Mouse (Mus musculus): ENCODE data around the gene Bend6.
A peak's percentile ranks its signal among the peaks of the same experiment; 100 is the strongest.
"Not testable (repeated sequence)": the region's sequence is repeated elsewhere in the genome, so short reads cannot be mapped to it uniquely, and the experiment has no call there.

Gene Bend6

DNA sequence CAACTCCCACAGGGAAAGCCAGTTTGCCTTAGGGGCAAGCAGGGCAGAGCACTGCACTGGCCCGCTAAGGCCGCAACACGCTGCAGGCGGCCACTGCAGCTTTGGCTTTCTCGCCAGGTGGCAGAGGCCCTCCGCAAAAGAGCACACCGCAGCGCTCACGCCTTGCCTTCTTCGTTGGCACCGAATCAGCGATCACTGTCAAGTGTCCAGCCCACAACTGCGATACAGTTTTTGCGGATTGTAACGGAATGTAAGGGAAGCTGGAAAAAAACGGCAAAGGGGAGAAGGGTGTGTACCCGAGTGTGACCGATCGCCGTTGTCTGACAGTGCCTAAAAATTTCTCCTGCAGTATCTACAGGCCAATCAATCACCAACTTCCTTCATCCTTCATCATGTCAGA, 689 bp downstream of the Bend6 start:
- DNase-seq (ENCODE audit: low spot score in 2 of 2), result no peak

DNA sequence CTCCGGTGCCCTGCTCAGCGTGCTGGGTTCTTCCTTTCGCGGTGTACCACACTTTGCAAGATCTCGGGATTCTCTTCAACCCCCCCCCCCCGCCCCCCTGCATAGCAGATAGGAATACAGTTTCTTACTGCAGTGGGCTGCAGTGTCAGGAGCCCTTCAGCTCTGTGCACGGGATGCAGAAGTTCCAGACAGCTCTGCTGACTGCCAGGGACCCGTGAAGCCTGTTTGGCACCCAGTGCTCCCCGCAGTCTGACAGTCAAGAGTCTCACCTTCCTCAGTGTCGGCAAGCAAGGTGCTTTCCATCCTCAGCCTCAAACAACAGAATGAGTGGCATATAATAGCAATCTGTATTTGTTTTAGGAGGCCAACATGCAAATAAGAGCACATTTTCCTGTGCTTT, 1.4 kb downstream of the Bend6 start:
- no peak for DNase-seq (ENCODE audit: low spot score in 2 of 2)

DNA sequence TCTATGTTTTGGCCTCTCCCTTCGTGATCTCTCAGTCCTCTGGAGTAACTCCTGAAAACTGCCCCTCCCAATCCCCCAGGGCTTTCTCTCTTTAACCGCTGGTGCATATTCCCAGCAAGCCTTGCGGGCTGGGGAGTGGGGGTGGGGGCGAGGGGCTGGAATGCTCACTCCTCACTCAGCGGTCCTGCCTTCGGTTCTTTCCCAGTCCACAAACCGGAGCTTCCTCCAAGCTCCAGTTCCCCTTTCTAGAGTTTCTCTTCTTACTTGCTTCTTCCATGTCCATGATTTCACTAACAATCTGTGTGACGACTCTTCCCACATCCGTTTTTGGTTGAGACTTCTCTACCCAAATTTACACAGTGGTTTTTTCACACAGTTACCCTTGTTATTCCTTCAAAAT, 4.0 kb downstream of the Bend6 start:
- no peak for DNase-seq (ENCODE audit: low spot score in 2 of 2)

DNA sequence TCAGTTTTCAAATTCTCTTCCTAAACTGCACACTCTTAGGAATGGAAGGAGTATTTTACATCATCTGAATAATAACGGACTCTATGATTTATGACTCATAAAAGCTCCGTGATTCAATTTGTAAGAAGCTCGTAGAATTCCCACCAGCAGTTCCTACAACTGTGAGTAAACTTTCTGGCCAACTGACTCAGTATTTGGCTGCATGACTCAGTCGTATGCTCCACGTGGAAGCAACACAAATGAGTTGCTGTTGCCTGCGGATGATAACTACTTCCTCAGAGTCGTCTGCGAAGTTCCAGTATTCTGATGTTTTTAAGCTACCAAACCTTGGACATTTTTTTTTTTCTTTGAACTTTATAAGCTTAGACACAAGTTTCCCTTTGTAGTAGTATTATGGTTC, 7.4 kb downstream of the Bend6 start:
- DNase-seq (ENCODE audit: low spot score in 2 of 2), result no peak

DNA sequence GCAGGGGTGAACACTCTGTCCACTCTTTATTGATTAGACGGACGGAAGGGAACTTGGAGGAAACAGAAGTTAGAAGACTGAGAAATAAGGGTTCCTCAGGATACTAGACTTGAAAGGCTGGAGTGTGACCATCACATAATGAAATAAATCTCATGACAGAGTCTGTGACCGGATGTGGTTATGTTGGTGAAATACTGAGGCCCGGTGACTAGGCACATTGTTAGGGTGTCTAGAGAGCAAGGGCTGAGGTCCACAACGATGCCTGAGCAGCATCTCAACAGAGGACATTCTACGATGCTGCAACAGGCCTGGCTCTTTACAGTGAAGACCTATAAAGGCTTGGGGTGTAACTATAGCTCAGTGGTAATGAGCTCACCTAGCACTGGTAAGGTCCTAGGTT, 9.2 kb downstream of the Bend6 start:
- no peak for DNase-seq (ENCODE audit: low spot score in 2 of 2)

DNA sequence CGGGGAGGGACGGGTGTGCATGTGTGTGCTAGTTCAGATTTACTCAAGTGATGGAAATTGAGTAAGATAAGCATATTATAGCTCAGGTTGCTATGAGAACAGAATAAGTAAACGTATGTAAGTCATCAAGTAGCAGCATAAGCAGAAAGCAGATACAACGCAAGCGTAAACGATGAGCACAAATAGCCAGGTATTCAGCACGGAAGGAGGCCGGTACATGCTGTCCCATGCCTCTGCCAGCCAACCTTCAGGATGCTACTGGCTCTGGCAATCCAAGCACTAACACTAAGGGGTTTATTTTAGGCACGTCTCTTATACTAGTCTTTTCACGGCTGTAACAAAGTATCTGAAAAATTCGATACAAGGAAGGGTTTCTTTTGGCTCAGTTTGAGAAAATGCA, 10.2 kb downstream of the Bend6 start:
- DNase-seq (ENCODE audit: low spot score in 2 of 2), result no peak

DNA sequence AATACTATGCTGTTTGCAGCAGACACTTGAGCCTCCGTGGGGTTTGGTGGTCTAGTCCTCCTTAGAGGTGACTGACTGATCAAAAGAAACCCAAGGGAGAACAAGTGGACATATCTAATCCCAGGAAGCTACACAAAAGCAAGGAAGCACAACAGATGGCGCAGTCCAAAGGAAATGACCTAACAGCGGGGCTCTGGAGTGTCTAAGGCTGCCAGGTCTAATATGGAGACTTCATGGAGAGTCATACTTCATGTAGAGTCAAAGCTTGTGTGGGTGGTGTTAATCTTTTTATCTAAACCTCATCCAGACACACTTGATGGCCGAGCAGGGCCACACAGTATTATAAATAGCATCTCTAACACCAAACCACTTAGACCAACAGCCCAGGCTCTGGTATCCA, 10.9 kb downstream of the Bend6 start:
- no peak for DNase-seq (ENCODE audit: low spot score in 2 of 2)

DNA sequence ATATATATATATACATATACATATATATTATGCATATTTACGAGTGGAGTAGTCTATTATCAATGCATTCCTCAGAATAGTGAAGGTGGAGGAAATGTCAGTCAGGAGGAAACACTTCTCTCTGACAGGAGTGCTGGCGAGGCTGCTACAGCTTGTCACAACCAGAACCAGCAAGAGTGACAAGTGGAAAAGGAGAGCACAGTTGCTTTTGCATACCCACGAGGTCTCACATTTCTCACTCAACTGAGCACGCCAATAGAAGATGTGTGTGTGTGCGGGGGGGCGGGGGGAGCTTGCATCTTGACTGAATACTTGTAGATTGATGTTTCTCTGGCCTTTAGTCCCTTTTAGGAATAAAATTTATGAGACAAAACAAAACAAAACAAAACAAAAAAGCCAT, 11.5 kb downstream of the Bend6 start:
- no peak for DNase-seq (ENCODE audit: low spot score in 2 of 2)

DNA sequence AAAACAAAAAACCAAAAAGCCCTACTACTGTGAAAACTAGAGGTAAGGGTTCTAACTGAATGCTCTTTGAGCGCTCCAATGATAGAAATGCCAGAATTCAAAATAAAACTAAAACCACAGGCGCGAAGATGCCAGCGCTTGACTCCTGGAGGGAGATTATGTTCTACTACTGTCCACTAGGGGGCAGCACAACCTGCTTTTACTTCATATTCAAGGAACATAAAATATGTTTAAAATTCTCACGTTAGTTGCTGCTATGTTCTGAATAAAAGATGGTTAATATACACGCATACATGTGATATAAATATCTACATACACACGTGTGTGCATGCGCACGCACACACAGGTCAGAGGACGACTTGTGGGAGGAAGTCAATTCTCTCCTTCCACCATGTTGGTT, 14.8 kb downstream of the Bend6 start:
- peak; percentile 11 to 62 for DNase-seq (ENCODE audit: low spot score in 2 of 2)

DNA sequence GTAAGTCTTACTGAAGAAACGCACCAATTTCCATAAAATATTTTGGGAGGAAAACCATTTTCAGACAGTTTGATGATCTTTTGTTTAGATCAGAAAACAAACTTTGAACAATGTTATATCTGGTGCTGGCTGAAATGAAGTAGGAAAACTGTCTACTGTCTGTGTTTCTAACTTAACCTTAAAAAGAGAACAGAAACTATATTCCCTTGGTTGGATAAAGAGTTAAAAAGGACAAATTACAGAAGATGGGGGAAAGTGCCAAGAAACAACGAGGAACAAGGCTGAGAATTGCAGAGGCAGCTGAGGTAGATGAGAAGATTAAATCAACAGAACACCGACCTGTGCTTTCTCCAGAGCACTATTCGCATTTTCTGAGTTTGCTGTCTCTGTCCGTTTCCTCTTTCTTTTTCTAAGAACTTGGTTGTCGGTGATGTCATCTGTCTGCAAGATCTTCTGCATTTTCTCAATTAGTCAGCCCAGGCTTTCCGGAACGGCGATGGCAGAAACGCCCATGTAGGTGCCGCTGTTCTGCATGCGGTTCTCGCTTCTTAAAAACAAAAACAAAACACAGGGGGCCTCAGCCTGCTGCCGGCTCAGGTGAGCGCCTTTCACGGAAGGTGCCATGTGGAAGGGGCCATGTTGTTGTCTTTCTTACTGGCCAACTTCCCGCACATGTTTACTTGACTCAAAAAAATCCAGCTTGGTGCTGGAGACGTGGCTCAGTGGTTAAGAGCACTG, 24.3 kb downstream of the Bend6 start:
- DNase-seq (ENCODE audit: low spot score in 2 of 2), result peak; percentile 8 to 57

DNA sequence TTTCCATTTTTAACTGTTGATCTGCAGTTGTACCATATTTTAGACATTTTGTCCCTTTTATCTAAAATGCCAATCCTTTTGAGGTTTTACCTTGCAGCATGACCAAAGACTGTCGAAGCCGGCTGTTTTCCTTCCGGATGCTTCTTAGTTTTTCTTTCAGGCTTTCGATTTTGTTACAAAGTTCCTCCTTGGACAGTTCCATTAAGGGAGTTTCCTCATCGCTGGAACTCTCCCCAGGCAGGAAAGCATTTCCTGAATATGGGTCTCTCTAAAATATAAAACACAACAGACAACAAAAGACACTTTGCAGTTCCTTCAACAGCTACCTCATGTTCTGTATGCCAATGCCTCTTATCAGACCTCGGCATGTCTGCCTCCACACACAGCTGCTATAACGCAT, 29.4 kb downstream of the Bend6 start:
- DNase-seq (ENCODE audit: low spot score in 2 of 2), result no peak

DNA sequence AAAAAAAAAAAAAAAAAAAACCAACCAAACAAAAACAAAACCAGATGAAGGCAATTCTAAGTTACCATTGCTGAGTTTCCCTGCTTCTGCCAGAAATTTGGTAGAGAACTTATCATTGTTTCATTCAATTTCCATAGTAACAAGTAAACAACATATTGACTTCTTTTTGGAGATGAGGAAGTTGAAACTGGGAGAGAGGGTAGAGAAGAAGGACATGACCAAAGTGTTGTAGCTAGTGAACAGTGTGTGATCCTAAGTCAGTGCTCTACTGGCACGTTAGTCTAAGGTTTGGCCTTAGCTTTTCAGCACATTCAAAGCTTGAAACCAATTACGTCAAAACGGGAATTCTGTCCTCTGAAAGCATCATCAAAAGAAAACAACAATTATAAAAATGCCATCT, 31.2 kb downstream of the Bend6 start:
- no peak for DNase-seq (ENCODE audit: low spot score in 2 of 2)

DNA sequence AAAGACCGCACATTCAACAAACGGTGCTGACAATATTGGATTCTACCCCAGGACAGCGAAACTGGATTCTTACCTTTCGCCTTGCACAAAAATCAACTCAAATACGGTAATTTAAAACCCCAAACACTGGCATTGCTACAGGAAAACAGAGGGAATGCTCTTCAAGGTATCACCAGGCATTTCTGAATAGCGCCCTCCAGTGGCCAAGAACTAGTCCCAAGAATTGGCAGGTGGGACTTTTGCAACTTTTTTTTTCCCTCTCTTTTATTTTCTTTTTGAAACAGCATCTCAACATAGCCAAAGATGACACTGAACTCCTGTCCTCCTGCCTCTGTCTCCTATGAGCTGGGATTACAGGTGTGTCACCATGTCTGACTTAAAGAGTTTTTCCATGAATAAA, 31.9 kb downstream of the Bend6 start:
- peak in 1 of 2 experiments; percentile 49 for DNase-seq (ENCODE audit: low spot score in 2 of 2)

DNA sequence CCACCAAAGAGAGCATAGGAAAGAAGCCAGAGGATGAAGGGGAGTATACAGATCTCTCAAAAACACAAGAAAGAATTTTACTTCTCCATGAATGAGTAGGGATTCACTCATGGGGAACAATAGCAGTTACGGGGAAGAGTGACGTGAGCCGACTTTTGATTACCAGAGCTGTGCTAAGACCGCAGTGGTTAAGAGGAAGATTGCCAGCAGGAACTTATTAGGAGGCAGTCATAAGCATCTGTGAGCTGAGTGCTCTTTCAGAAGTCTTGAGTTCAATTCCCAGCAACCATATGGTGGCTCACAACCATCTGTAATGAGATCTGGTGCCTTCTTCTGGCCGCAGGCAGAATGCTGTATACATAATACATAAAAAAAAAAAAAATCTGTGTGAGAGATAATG, 34.1 kb downstream of the Bend6 start:
- DNase-seq (ENCODE audit: low spot score in 2 of 2), result no peak

DNA sequence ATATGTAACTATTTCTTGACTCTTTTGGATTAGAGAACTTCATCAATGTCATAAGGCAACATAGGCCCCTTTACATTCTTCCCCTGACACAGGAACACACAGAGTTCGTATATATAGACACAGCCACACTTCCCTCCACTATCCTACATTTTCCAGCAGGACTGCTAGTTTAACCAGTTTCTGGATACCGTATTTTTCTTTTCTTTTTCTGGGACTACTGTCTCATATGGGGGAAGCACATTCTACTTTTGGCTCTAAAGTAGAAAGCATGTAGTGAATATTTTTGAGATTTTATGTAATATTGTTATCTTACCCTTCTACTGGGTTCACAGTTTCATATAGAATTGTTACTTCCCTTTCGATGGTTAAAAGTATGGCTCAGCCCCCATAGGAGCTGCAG, 38.2 kb downstream of the Bend6 start:
- no peak for DNase-seq (ENCODE audit: low spot score in 2 of 2)

DNA sequence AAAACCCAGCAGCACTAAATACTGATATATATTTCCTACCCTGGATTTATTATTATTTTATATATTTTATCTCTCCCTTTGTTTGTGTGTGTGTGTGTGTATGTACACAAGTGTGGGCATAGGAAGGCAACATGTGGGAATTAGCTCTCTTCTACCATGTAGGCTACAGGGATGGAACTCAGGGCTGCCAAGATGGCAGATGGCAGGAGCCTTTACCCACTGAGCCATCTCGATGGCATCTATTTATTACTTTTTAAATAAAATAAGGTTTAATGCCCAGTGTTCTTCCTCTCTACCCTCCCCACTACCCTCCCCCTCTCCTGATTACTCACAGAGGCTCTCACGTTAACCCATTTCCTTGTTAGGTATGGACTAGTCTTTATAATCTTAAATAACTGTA, 38.6 kb downstream of the Bend6 start:
- no peak for DNase-seq (ENCODE audit: low spot score in 2 of 2)

DNA sequence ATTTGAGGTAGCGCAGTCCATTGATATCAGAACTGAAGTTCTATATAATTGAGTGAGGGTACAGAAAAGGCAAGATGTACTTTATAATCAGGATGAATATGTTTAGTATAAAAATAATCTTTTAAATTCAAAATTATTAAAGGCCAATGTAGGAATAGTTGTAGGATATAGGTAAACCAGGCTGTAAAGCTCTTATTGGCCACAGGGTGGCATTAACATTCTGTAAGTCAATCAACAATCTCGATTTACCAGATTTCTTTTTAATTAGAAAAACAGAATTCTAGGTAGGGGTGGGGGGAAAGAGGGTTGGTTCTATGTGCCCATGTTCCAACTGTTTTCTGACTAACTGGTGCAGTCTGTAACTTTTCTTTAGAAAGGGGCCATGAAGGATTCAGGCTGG, 60.8 kb downstream of the Bend6 start:
- DNase-seq (ENCODE audit: low spot score in 2 of 2), result no peak

DNA sequence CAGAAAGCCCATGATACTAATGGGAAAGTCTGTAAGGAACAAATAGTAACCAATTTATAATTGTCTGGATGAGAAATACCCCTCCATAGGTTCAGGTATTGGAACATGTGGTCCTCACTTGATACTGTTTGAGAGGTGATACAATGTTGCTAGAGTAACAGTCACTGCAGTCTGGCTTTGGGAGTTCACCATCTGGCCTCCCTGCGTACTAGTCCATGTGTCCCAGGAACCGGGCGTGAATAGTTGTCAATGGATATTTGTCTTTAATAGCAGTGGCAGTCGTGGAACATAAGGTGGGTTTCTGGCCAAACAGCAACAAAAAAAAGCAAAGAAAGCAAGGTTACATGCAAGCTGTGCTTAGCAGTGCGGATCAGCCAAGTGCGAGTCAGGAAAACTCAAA, 63.8 kb downstream of the Bend6 start:
- no peak for DNase-seq (ENCODE audit: low spot score in 2 of 2)

DNA sequence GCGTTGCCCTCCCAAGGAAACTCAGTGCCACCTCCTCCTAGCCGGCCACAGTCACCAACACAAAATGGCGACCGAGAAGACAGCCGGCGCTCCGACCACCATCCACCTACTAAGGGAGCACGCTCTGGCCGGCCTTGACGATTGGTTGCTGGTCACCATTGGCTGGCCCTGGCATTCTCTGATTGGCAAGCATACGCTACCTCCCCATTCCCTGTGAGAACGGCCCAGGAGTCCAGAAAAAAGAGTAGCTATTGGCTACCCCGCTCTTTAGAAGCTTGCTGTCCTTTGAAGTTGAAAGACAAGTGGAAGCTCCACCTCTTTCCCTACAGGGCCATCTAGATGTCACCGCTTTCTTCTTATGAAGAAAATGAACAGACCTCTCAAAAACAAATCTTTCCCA, 68.7 kb downstream of the Bend6 start:
- DNase-seq (ENCODE audit: low spot score in 2 of 2), result not testable (repeated sequence)

DNA sequence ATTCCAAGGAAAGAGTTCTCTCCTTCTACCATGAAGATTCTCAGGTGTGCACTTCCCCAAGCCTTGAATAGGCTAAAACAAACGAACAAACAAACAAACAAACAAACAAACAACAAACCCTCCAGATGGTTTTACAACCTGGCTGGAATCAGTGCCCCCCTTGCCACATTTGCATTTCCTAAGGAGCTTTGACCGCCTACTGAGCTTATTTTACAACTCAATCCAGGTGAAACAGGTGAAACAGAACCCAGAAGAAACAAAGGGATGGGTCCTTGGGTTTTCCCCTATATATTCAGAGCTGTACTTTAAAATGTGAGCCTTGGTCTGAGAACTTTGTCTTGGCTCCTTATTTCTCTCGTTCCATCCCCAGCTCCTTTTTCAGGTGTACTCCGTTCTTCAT, 77.0 kb downstream of the Bend6 start:
- DNase-seq (ENCODE audit: low spot score in 2 of 2), result no peak

DNA sequence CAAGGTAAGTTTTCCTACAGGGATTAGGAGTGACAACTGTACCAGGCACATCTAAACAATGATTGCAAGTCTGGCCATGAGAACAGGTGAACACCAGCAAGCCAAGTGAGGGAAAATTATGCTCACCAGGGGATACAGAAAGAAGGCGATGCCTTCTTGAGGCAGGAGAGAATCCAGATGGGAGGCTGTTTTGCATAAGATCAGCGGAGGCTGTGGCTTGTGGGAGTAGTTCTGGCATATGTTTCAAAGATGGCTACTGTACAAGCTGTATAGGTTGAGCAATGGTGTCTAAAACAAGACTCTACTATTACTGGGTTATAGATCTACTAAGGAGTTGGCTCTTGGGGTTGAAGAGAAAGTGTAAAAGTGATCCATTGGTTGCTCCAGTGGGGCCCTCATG, 89.7 kb downstream of the Bend6 start:
- DNase-seq (ENCODE audit: low spot score in 2 of 2), result no peak

DNA sequence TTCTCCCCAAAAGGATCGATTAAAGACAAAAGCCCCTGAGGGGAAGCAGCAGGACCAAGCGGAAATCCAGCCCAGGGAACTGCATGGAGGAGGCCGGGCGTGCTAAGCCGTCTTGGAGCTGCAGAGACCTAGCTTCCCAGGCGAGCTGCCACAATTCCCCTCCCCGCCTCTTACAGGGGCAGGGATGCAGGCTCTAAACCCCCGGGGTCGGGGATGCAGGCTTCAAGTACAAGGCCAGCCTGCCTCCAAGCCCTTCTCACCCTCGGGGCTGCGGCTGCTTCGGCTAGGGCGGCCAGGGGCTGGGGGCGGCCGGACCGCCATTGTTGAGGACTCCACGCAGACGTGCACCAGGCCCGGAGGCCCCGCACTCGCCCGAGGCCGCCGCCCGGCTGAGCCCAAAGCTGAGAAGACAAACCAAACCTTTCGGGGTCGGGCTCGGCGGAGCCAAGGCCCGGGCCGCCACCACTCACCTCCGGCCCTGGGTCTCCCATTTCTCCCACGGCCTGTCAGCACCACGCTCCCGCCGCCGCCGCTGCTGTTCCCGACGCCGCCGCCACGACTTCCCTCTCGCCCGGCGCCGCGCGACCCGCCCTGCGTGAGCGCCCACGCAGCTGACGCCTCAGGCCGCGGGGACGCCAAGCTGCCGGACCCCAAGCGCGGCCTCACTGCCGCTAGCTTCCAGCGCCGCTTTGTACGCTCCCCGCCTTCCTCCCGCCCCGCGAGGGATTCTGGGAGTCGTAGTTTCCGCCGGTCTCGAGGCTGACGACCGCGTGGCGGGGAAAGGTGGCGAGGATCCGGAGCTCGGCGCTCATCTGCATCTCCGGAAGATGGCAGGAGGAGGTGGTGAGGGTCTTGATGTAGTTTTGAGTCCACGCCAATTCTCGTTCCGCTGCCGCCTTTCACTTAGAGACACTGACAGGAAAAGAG, 93.5 kb downstream of the Bend6 start, which contains the start of gene Zfp451:
TSS of gene Zfp451 (minus strand) at position 728 of the 927 bp plus-strand sequence.
- peak; percentile 83 to 94 for DNase-seq (ENCODE audit: low spot score in 2 of 2)

DNA sequence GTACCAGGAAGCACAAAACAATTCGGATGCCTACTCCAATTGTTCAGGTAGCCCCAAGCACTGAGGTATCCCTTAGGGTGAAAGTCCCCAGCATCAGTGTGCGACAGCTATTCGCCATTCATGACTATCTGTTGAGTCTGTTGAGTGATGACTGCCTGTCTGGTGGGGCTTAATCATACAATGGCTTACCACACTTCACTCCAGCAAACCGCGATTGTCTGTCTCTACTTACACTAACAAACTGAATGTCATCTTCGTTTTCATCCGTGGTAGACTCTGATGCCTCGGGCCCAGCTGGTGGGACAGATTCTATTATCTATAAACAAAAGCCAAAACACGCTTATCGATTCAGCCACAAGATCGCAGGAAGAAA, 94.1 kb downstream of the Bend6 start:
- DNase-seq (ENCODE audit: low spot score in 2 of 2), result no peak
